Mouse (Mus musculus) liver, postnatal 0 days (tissue): ENCODE results near the gene Hspb1.

ENCODE experiments used
- CTCF ChIP-seq: sonication (generic); IDR thresholded peaks from 2 replicates; pipeline ENCODE4 v1.5.1; 2016; ENCODE audit warnings: antibody characterized with exemption, low read depth
- EP300 ChIP-seq: IDR thresholded peaks from 2 replicates; pipeline ENCODE4 v1.6.1; 2016; ENCODE audit warnings: antibody characterized with exemption, low read depth, mild to moderate bottlenecking

DNA sequence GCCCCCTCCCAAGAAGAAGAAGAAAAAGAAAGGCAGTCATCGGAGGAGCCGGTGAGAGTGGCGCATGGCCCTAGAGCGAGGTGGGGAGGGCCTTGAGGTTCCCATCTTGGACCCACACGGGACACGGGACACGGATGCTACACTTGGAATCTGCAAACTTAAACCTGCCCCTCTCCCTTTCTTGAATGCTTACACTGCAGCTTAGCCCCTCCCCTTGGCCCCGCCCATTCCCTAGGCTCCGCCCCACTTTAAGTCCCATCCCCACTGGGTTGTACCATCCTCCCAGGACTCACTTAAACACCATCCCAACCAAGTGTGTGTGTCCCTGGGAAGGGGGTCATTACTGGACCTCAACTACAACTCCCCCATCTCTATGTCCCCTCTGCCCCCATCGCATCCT, 35.3 kb upstream of the Hspb1 start:
- no peak for TF ChIP-seq EP300
- TF ChIP-seq CTCF: no peak
